Mouse (Mus musculus): ENCODE data around the gene Spock1. TPM values are rescaled to one million over a fixed set of nuclear protein-coding genes. Genes with fewer than 3 reads are reported as not detected.

The Spock1 gene
- polyA plus RNA-seq, 1 experiment from 2014 or later: 12.5 TPM

GRCm38 (mm10) chr13:57573501-57573900 is 334.6 kb downstream of the Spock1 start:
- H3K9me3 ChIP-seq (ENCODE audit: control insufficient read depth, low read length): no peaks in the 10 kb centered on the region
- H3K27me3 ChIP-seq (replicated peaks; ENCODE audit: control insufficient read depth, insufficient read depth, low read length): no peaks in the 10 kb centered on the region
- no peak overlapping the region for H3K27ac ChIP-seq (replicated peaks; ENCODE audit: low read depth, low read length)
- H3K9ac ChIP-seq (ENCODE audit: low read depth, low read length): no peak overlapping the region
- 20% methylated on average over 4 of the region's 4 CpGs for WGBS
- ATAC-seq (ENCODE audit: low read depth) (no peak), DNase-seq (ENCODE audit: low spot score) (no peak)
- no peaks in the 10 kb centered on the region for H3K36me3 ChIP-seq (ENCODE audit: control insufficient read depth, insufficient read depth, low read length)
- no peak overlapping the region for H3K4me3 ChIP-seq (ENCODE audit: low read depth, low read length)
- no peak overlapping the region for H3K4me2 ChIP-seq (ENCODE audit: low read depth, low read length)
- no peaks in the 10 kb centered on the region for H3K4me1 ChIP-seq (ENCODE audit: control insufficient read depth, insufficient read depth, low read length)

- Histone ChIP-seq H3K4me3 (ENCODE audit: low read depth, low read length) (no peak overlapping the region), H3K4me1 (ENCODE audit: control insufficient read depth, insufficient read depth, low read length) (no peaks in the 10 kb centered on the region), H3K4me2 (ENCODE audit: low read depth, low read length) (no peak overlapping the region), H3K27ac (replicated peaks; ENCODE audit: low read depth, low read length) (no peak overlapping the region), H3K36me3 (ENCODE audit: control insufficient read depth, insufficient read depth, low read length) (no peaks in the 10 kb centered on the region), H3K27me3 (replicated peaks; ENCODE audit: control insufficient read depth, insufficient read depth, low read length) (no peaks in the 10 kb centered on the region), H3K9me3 (ENCODE audit: control insufficient read depth, low read length) (no peaks in the 10 kb centered on the region), H3K9ac (ENCODE audit: low read depth, low read length) (no peak overlapping the region)
- WGBS: 82% methylated on average over 8 of the region's 8 CpGs
- DNase-seq (ENCODE audit: low spot score): no peak
- no peak for ATAC-seq (ENCODE audit: low read depth)
Observed at GRCm38 (mm10) chr13:57568404-57568803, 339.7 kb downstream of the Spock1 start.

GRCm38 (mm10) chr13:57555186-57555585 is 352.9 kb downstream of the Spock1 start:
- Histone ChIP-seq H3K4me2 (ENCODE audit: low read depth, low read length) (no peak overlapping the region), H3K27ac (replicated peaks; ENCODE audit: low read depth, low read length) (no peak overlapping the region), H3K4me1 (ENCODE audit: control insufficient read depth, insufficient read depth, low read length) (no peaks in the 10 kb centered on the region), H3K27me3 (replicated peaks; ENCODE audit: control insufficient read depth, insufficient read depth, low read length) (no peaks in the 10 kb centered on the region), H3K9me3 (ENCODE audit: control insufficient read depth, low read length) (no peaks in the 10 kb centered on the region), H3K9ac (ENCODE audit: low read depth, low read length) (no peak overlapping the region), H3K4me3 (ENCODE audit: low read depth, low read length) (no peak overlapping the region), H3K36me3 (ENCODE audit: control insufficient read depth, insufficient read depth, low read length) (no peaks in the 10 kb centered on the region)
- no peak for DNase-seq (ENCODE audit: low spot score)
- 44% methylated on average over 4 of the region's 4 CpGs for WGBS
- ATAC-seq (ENCODE audit: low read depth): no peak

- H3K36me3 ChIP-seq (ENCODE audit: control insufficient read depth, insufficient read depth, low read length): no peaks in the 10 kb centered on the region
- H3K9ac ChIP-seq (ENCODE audit: low read depth, low read length): no peak overlapping the region
- no peaks in the 10 kb centered on the region for H3K4me1 ChIP-seq (ENCODE audit: control insufficient read depth, insufficient read depth, low read length)
- H3K4me2 ChIP-seq (ENCODE audit: low read depth, low read length): no peak overlapping the region
- H3K9me3 ChIP-seq (ENCODE audit: control insufficient read depth, low read length): no peaks in the 10 kb centered on the region
- H3K27me3 ChIP-seq (replicated peaks; ENCODE audit: control insufficient read depth, insufficient read depth, low read length): no peaks in the 10 kb centered on the region
- 25% methylated on average over 5 of the region's 5 CpGs for WGBS
- DNase-seq (ENCODE audit: low spot score) (peak; percentile 72), ATAC-seq (ENCODE audit: low read depth) (peak; percentile 68)
- no peak overlapping the region for H3K4me3 ChIP-seq (ENCODE audit: low read depth, low read length)
- H3K27ac ChIP-seq (replicated peaks; ENCODE audit: low read depth, low read length): no peak overlapping the region
Observed at GRCm38 (mm10) chr13:57549743-57550142, 358.4 kb downstream of the Spock1 start.

- no peak overlapping the region for H3K4me2 ChIP-seq (ENCODE audit: low read depth, low read length)
- no peak overlapping the region for H3K4me3 ChIP-seq (ENCODE audit: low read depth, low read length)
- no peaks in the 10 kb centered on the region for H3K9me3 ChIP-seq (ENCODE audit: control insufficient read depth, low read length)
- H3K36me3 ChIP-seq (ENCODE audit: control insufficient read depth, insufficient read depth, low read length): no peaks in the 10 kb centered on the region
- no peak overlapping the region for H3K9ac ChIP-seq (ENCODE audit: low read depth, low read length)
- WGBS: 59% methylated on average over 8 of the region's 8 CpGs
- no peaks in the 10 kb centered on the region for H3K27me3 ChIP-seq (replicated peaks; ENCODE audit: control insufficient read depth, insufficient read depth, low read length)
- DNase-seq (ENCODE audit: low spot score): peak; percentile 63
- no peaks in the 10 kb centered on the region for H3K4me1 ChIP-seq (ENCODE audit: control insufficient read depth, insufficient read depth, low read length)
- H3K27ac ChIP-seq (replicated peaks; ENCODE audit: low read depth, low read length): no peak overlapping the region
- peak; percentile 60; the same call in 1 of the 2 replicates for ATAC-seq (ENCODE audit: low read depth)
Observed at GRCm38 (mm10) chr13:57536988-57537547, 371.1 kb downstream of the Spock1 start.

- no peaks in the 10 kb centered on the region for H3K27me3 ChIP-seq (replicated peaks; ENCODE audit: control insufficient read depth, insufficient read depth, low read length)
- no peak overlapping the region for H3K4me3 ChIP-seq (ENCODE audit: low read depth, low read length)
- DNase-seq (ENCODE audit: low spot score) (no peak), ATAC-seq (ENCODE audit: low read depth) (no peak)
- no peak overlapping the region for H3K27ac ChIP-seq (replicated peaks; ENCODE audit: low read depth, low read length)
- 78% methylated on average over 7 of the region's 7 CpGs for WGBS
- H3K36me3 ChIP-seq (ENCODE audit: control insufficient read depth, insufficient read depth, low read length): no peaks in the 10 kb centered on the region
- no peaks in the 10 kb centered on the region for H3K9me3 ChIP-seq (ENCODE audit: control insufficient read depth, low read length)
- no peak overlapping the region for H3K9ac ChIP-seq (ENCODE audit: low read depth, low read length)
- no peaks in the 10 kb centered on the region for H3K4me1 ChIP-seq (ENCODE audit: control insufficient read depth, insufficient read depth, low read length)
- H3K4me2 ChIP-seq (ENCODE audit: low read depth, low read length): no peak overlapping the region
Observed at GRCm38 (mm10) chr13:57534325-57534724, 373.8 kb downstream of the Spock1 start.

GRCm38 (mm10) chr13:57525946-57526345 is 382.2 kb downstream of the Spock1 start:
- no peaks in the 10 kb centered on the region for H3K4me1 ChIP-seq (ENCODE audit: control insufficient read depth, insufficient read depth, low read length)
- no peaks in the 10 kb centered on the region for H3K27me3 ChIP-seq (replicated peaks; ENCODE audit: control insufficient read depth, insufficient read depth, low read length)
- no peaks in the 10 kb centered on the region for H3K9me3 ChIP-seq (ENCODE audit: control insufficient read depth, low read length)
- ATAC-seq (ENCODE audit: low read depth) (no peak), DNase-seq (ENCODE audit: low spot score) (no peak)
- no peak overlapping the region for H3K4me3 ChIP-seq (ENCODE audit: low read depth, low read length)
- H3K4me2 ChIP-seq (ENCODE audit: low read depth, low read length): no peak overlapping the region
- H3K36me3 ChIP-seq (ENCODE audit: control insufficient read depth, insufficient read depth, low read length): no peaks in the 10 kb centered on the region
- no peak overlapping the region for H3K27ac ChIP-seq (replicated peaks; ENCODE audit: low read depth, low read length)
- H3K9ac ChIP-seq (ENCODE audit: low read depth, low read length): no peak overlapping the region

GRCm38 (mm10) chr13:57524546-57524945 is 383.6 kb downstream of the Spock1 start:
- Histone ChIP-seq H3K4me2 (ENCODE audit: low read depth, low read length) (no peak overlapping the region), H3K36me3 (ENCODE audit: control insufficient read depth, insufficient read depth, low read length) (no peaks in the 10 kb centered on the region), H3K4me1 (ENCODE audit: control insufficient read depth, insufficient read depth, low read length) (no peaks in the 10 kb centered on the region), H3K9ac (ENCODE audit: low read depth, low read length) (no peak overlapping the region), H3K4me3 (ENCODE audit: low read depth, low read length) (no peak overlapping the region), H3K27me3 (replicated peaks; ENCODE audit: control insufficient read depth, insufficient read depth, low read length) (no peaks in the 10 kb centered on the region), H3K9me3 (ENCODE audit: control insufficient read depth, low read length) (no peaks in the 10 kb centered on the region), H3K27ac (replicated peaks; ENCODE audit: low read depth, low read length) (no peak overlapping the region)
- WGBS: 69% methylated on average over 3 of the region's 3 CpGs
- ATAC-seq (ENCODE audit: low read depth) (no peak), DNase-seq (ENCODE audit: low spot score) (no peak)

GRCm38 (mm10) chr13:57523366-57523765 is 384.8 kb downstream of the Spock1 start:
- no peak overlapping the region for H3K4me3 ChIP-seq (ENCODE audit: low read depth, low read length)
- no peak for ATAC-seq (ENCODE audit: low read depth)
- no peaks in the 10 kb centered on the region for H3K27me3 ChIP-seq (replicated peaks; ENCODE audit: control insufficient read depth, insufficient read depth, low read length)
- H3K9me3 ChIP-seq (ENCODE audit: control insufficient read depth, low read length): no peaks in the 10 kb centered on the region
- H3K4me2 ChIP-seq (ENCODE audit: low read depth, low read length): no peak overlapping the region
- no peaks in the 10 kb centered on the region for H3K4me1 ChIP-seq (ENCODE audit: control insufficient read depth, insufficient read depth, low read length)
- no peak for DNase-seq (ENCODE audit: low spot score)
- H3K36me3 ChIP-seq (ENCODE audit: control insufficient read depth, insufficient read depth, low read length): no peaks in the 10 kb centered on the region
- H3K9ac ChIP-seq (ENCODE audit: low read depth, low read length): no peak overlapping the region
- 64% methylated on average over 5 of the region's 5 CpGs for WGBS
- no peak overlapping the region for H3K27ac ChIP-seq (replicated peaks; ENCODE audit: low read depth, low read length)
